Mouse (Mus musculus) lung, embryonic 15.5 days (tissue): ENCODE measurements around the gene Fsip1. TPM values are rescaled to one million over a fixed set of nuclear protein-coding genes. Genes with fewer than 3 reads are reported as not detected.

Experiments used
- ATAC-seq: fragments of 200-750 bp; cut with Nextera tagmentation; 2 replicates; pipeline ENCODE4 v1.8.0; 2017; ENCODE audit warnings: moderate number of reproducible peaks, borderline replicate concordance; ENCODE audit not compliant: low FRiP score, low TSS enrichment; ENCODE audit errors: extremely low read depth
- H3K27ac ChIP-seq: fragments of 300-500 bp; sonication (generic); 2 replicates; pipeline ENCODE4 v1.5.1; 2015; ENCODE audit warnings: moderate library complexity, mild to moderate bottlenecking, inconsistent platforms
- H3K27me3 ChIP-seq: fragments of 300-500 bp; sonication (generic); 2 replicates; pipeline ENCODE4 v1.6.1; 2015; ENCODE audit warnings: inconsistent platforms
- H3K36me3 ChIP-seq: fragments of 300-500 bp; sonication (generic); 2 replicates; pipeline ENCODE4 v1.6.1; 2015; ENCODE audit warnings: inconsistent platforms
- H3K4me1 ChIP-seq: fragments of 300-500 bp; sonication (generic); 2 replicates; pipeline ENCODE4 v1.6.1; 2015; ENCODE audit warnings: inconsistent platforms
- H3K4me2 ChIP-seq: fragments of 300-500 bp; sonication (generic); 2 replicates; pipeline ENCODE4 v1.6.1; 2015; ENCODE audit warnings: inconsistent platforms, mild to moderate bottlenecking, moderate library complexity
- H3K4me3 ChIP-seq: fragments of 300-500 bp; sonication (generic); 2 replicates; pipeline ENCODE4 v1.5.1; 2015; ENCODE audit warnings: mild to moderate bottlenecking, inconsistent platforms
- H3K9ac ChIP-seq: fragments of 300-500 bp; sonication (generic); 2 replicates; pipeline ENCODE4 v1.6.1; 2015; ENCODE audit warnings: inconsistent platforms
- H3K9me3 ChIP-seq: fragments of 300-500 bp; sonication (generic); 2 replicates; pipeline ENCODE4 v1.6.1; 2016; ENCODE audit warnings: inconsistent platforms
- WGBS: fragments of 180-500 bp; shearing (Covaris S2); methylation state at CpG from one replicate; pipeline ENCODE4 v1.1.7; 2015; 5-methylcytosine and 5-hydroxymethylcytosine counted together
- polyA plus RNA-seq: library from polyadenylated mRNA; unstranded; fragments of >200 nt; fragmentation: Nextera tagmentation; extraction: Ambion mirVana; gene quantifications from 2 replicates; pipeline ENCODE4 v1.2.1, GENCODE M21; 2015

Fsip1 gene
- polyA plus RNA-seq, 1 experiment from 2014 or later, result 0.89 TPM

- ATAC-seq, result 0 out of 2 replicates have a peak, but pooled peaks have one; percentile 31
- Histone ChIP-seq H3K4me3 (no peak overlapping the region), H3K9ac (no peak overlapping the region), H3K4me1 (no peaks in the 10 kb centered on the region), H3K27ac (no peak overlapping the region), H3K4me2 (no peak overlapping the region), H3K36me3 (no peaks in the 10 kb centered on the region), H3K27me3 (no peaks in the 10 kb centered on the region), H3K9me3 (no peaks in the 10 kb centered on the region)
- WGBS, result 52% methylated on average over 6 of the region's 6 CpGs
Measured at GRCm38 (mm10) chr2:118139261-118139660, 117.5 kb downstream of the Fsip1 start.

DNA sequence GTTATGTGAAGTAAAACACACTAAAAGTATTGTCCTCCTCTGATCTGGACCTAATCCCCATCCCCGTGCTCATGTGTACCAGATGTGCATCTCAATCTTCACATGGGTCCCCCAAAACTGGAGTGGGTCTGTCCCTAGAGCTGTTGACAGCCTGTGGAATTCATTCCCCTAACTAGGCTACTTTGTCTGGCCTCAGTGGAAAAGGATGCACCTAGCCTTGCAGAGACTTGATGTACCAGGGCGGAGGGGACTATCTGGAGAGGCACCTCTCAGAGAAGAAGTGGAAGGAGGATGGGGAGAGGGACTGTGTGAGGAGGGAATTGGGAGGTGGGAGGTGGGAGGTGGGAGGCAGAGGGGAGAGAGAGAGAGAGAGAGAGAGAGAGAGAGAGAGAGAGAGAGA is 119.0 kb downstream of the Fsip1 start:
- Histone ChIP-seq H3K9ac (no peak overlapping the region), H3K27ac (no peak overlapping the region), H3K36me3 (no peaks in the 10 kb centered on the region), H3K4me2 (no peak overlapping the region), H3K4me3 (no peak overlapping the region), H3K9me3 (no peaks in the 10 kb centered on the region), H3K27me3 (no peaks in the 10 kb centered on the region), H3K4me1 (no peaks in the 10 kb centered on the region)
- ATAC-seq, result no peak
- 74% methylated on average over 2 of the region's 2 CpGs for WGBS

- H3K9me3 ChIP-seq, result no peaks in the 10 kb centered on the region
- no peak overlapping the region for H3K4me3 ChIP-seq
- H3K4me2 ChIP-seq, result no peak overlapping the region
- ATAC-seq, result no peak
- H3K4me1 ChIP-seq, result no peaks in the 10 kb centered on the region
- WGBS, result 73% methylated on average over 9 of the region's 9 CpGs
- H3K27me3 ChIP-seq, result no peaks in the 10 kb centered on the region
- no peak overlapping the region for H3K27ac ChIP-seq
- H3K9ac ChIP-seq, result no peak overlapping the region
- no peaks in the 10 kb centered on the region for H3K36me3 ChIP-seq
Measured at GRCm38 (mm10) chr2:118137071-118137470, 119.7 kb downstream of the Fsip1 start.

DNA sequence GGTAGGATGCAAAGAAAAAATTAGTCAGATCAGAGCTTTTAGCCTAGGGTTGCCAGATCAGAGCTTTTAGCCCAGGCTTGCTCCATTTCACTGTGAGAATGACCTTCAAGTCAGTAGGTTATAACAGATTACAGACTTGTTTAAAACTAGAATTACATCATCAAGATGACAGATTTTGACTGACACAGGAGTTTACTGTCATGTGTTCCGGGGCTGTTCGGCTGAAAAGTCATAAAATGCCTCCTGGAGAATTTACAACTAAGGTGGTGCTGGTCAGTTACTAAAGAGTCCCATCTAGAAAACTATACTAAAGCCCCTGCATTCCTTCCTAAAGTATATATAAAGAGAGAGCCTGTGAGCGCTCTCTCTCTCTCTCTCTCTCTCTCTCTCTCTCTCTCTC is 128.5 kb downstream of the Fsip1 start:
- Histone ChIP-seq H3K4me1 (peaks cover 19% of the 10 kb centered on the region; the same call in 1 of the 2 replicates), H3K4me2 (no peak overlapping the region), H3K4me3 (no peak overlapping the region), H3K9ac (no peak overlapping the region), H3K27ac (no peak overlapping the region), H3K27me3 (no peaks in the 10 kb centered on the region), H3K9me3 (no peaks in the 10 kb centered on the region), H3K36me3 (peaks cover 30% of the 10 kb centered on the region)
- ATAC-seq, result no peak
- WGBS, result 27% methylated on average over 3 of the region's 3 CpGs

- peak; percentile 9; the same call in 1 of the 2 replicates for ATAC-seq
Measured at GRCm38 (mm10) chr2:118127516-118128288, 129.1 kb downstream of the Fsip1 start.

GRCm38 (mm10) chr2:118125943-118126470 is 130.8 kb downstream of the Fsip1 start:
- Histone ChIP-seq H3K27ac (no peak overlapping the region), H3K4me3 (no peak overlapping the region), H3K9me3 (no peaks in the 10 kb centered on the region), H3K9ac (no peak overlapping the region), H3K4me1 (peaks cover 19% of the 10 kb centered on the region; the same call in 1 of the 2 replicates), H3K27me3 (no peaks in the 10 kb centered on the region), H3K36me3 (peaks cover 54% of the 10 kb centered on the region), H3K4me2 (no peak overlapping the region)
- ATAC-seq, result no peak
- 59% methylated on average over 7 of the region's 7 CpGs for WGBS

More at GRCm38 (mm10) chr2:118127516-118128288, 129.1 kb downstream of the Fsip1 start:
- Histone ChIP-seq H3K36me3 (peaks cover 37% of the 10 kb centered on the region), H3K4me3 (no peak overlapping the region), H3K27me3 (no peaks in the 10 kb centered on the region), H3K9me3 (no peaks in the 10 kb centered on the region), H3K27ac (no peak overlapping the region), H3K4me1 (peaks cover 19% of the 10 kb centered on the region; the same call in 1 of the 2 replicates), H3K4me2 (no peak overlapping the region), H3K9ac (no peak overlapping the region)
- WGBS, result 58% methylated on average over 5 of the region's 5 CpGs

- no peak overlapping the region for H3K4me3 ChIP-seq
- H3K27me3 ChIP-seq, result no peaks in the 10 kb centered on the region
- peaks cover 60% of the 10 kb centered on the region for H3K36me3 ChIP-seq
- no peak for ATAC-seq
- WGBS, result 69% methylated on average over 11 of the region's 11 CpGs
- H3K9me3 ChIP-seq, result no peaks in the 10 kb centered on the region
- H3K4me1 ChIP-seq, result peaks cover 19% of the 10 kb centered on the region; the same call in 1 of the 2 replicates
- no peak overlapping the region for H3K4me2 ChIP-seq
- H3K27ac ChIP-seq, result no peak overlapping the region; the same call in 1 of the 2 replicates
- H3K9ac ChIP-seq, result no peak overlapping the region
Measured at GRCm38 (mm10) chr2:118125211-118125939, 131.4 kb downstream of the Fsip1 start.

DNA sequence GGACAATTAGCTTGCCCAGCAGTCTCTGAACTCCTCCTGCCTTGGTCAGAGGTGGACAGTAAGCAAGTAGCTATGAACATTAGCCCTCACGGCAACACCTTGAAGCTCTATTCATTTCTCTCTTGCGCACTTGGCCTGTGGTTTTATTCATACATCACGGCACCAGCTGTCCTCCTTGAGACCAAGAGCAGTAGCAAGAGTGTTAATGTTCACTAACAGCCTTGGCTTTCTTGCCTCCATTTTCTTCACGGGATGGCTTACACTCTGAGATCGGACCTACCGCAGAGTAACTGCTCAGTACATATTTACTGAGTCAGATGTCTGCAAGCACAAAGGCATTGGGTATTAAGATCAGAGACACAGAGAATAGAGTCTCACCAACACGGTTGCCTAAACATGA is 132.3 kb downstream of the Fsip1 start:
- H3K4me1 ChIP-seq, result peaks cover 19% of the 10 kb centered on the region; the same call in 1 of the 2 replicates

DNA sequence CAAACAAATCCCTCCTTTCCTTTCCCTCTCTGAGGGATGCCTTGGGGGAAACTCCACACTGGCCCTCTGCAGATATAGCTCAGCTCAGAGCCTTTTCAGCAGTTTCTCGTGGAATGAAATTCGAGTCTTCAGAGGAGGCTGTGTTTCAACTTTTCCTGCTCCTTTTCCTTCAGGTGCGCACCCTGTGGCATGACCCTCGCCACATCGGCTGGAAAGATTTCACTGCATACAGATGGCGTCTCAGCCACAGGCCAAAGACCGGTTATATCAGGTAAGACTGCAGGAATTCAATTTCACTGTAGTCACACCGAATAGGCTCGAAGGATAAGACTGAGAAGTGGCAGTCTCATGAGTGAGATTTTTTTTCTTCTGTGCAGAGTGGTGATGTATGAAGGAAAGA is 133.0 kb downstream of the Fsip1 start:
- no peak overlapping the region for H3K27ac ChIP-seq
- 73% methylated on average over 9 of the region's 9 CpGs for WGBS

More for the DNA sequence above, 132.3 kb downstream of the Fsip1 start:
- Histone ChIP-seq H3K27ac (no peak overlapping the region), H3K4me3 (no peak overlapping the region), H3K9me3 (no peaks in the 10 kb centered on the region), H3K9ac (no peak overlapping the region), H3K4me2 (no peak overlapping the region), H3K36me3 (peaks cover 69% of the 10 kb centered on the region), H3K27me3 (no peaks in the 10 kb centered on the region)
- 59% methylated on average over 7 of the region's 7 CpGs for WGBS
- ATAC-seq, result no peak

GRCm38 (mm10) chr2:118122291-118122690 is 134.5 kb downstream of the Fsip1 start:
- H3K4me2 ChIP-seq, result no peak overlapping the region
- peaks cover 91% of the 10 kb centered on the region for H3K36me3 ChIP-seq
- H3K27ac ChIP-seq, result no peak overlapping the region
- H3K4me3 ChIP-seq, result no peak overlapping the region
- H3K4me1 ChIP-seq, result peaks cover 35% of the 10 kb centered on the region
- no peaks in the 10 kb centered on the region for H3K9me3 ChIP-seq
- H3K27me3 ChIP-seq, result no peaks in the 10 kb centered on the region
- no peak overlapping the region for H3K9ac ChIP-seq
- 83% methylated on average over 6 of the region's 6 CpGs for whole genome bisulfite sequencing
- no peak for ATAC-seq

More for the DNA sequence above, 133.0 kb downstream of the Fsip1 start:
- H3K4me2 ChIP-seq, result no peak overlapping the region
- ATAC-seq, result no peak
- H3K9ac ChIP-seq, result no peak overlapping the region
- peaks cover 76% of the 10 kb centered on the region for H3K36me3 ChIP-seq
- peaks cover 22% of the 10 kb centered on the region; the same call in 1 of the 2 replicates for H3K4me1 ChIP-seq
- no peaks in the 10 kb centered on the region for H3K27me3 ChIP-seq
- H3K4me3 ChIP-seq, result no peak overlapping the region
- no peaks in the 10 kb centered on the region for H3K9me3 ChIP-seq

DNA sequence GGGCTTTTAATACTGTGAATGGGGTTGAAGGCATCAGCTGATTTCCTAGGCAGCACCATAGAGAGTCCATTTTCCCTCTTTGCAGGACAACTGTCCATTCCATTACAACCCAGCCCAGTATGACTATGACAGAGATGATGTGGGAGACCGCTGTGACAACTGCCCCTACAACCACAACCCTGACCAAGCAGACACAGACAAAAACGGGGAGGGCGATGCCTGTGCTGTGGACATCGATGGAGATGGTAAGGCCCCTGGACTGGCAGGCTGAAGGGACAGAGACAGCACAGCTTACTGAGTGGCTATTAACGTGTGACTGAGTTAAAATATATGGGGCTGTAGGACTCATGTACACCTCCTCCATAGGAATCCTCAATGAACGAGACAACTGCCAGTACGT is 136.0 kb downstream of the Fsip1 start:
- H3K36me3 ChIP-seq, result peaks cover 98% of the 10 kb centered on the region
- H3K4me1 ChIP-seq, result peaks cover 47% of the 10 kb centered on the region
- H3K27me3 ChIP-seq, result no peaks in the 10 kb centered on the region
- H3K4me3 ChIP-seq, result no peak overlapping the region
- H3K9ac ChIP-seq, result no peak overlapping the region
- H3K9me3 ChIP-seq, result no peaks in the 10 kb centered on the region
- no peak overlapping the region for H3K27ac ChIP-seq
- no peak overlapping the region for H3K4me2 ChIP-seq
- no peak for ATAC-seq
- WGBS, result 82% methylated on average over 7 of the region's 7 CpGs

GRCm38 (mm10) chr2:118120095-118120494 is 136.7 kb downstream of the Fsip1 start:
- Histone ChIP-seq H3K27me3 (no peaks in the 10 kb centered on the region), H3K9me3 (no peaks in the 10 kb centered on the region), H3K4me2 (no peak overlapping the region), H3K27ac (no peak overlapping the region), H3K4me3 (no peak overlapping the region), H3K36me3 (peaks cover 98% of the 10 kb centered on the region), H3K4me1 (peaks cover 48% of the 10 kb centered on the region), H3K9ac (no peak overlapping the region)
- no peak for ATAC-seq
- 85% methylated on average over 11 of the region's 11 CpGs for WGBS
